Mouse (Mus musculus) embryonic fibroblast, embryonic 13.5 days (primary cell): ENCODE data around the gene Heg1. TPM values are rescaled to one million over a fixed set of nuclear protein-coding genes. Genes with fewer than 3 reads are reported as not detected.

Experiments used
- H3K27ac ChIP-seq: 2 replicates; pipeline ENCODE4 v1.5.1; 2012; ENCODE audit warnings: low read length, control low read depth, inconsistent platforms; ENCODE audit not compliant: insufficient read depth
- H3K4me1 ChIP-seq: 2 replicates; pipeline ENCODE4 v1.6.1; 2011; ENCODE audit warnings: low read length; ENCODE audit not compliant: control insufficient read depth, insufficient read depth
- H3K4me3 ChIP-seq: 2 replicates; pipeline ENCODE4 v1.5.1; 2011; ENCODE audit warnings: mild to moderate bottlenecking, control low read depth, low read length; ENCODE audit not compliant: insufficient read depth
- CTCF ChIP-seq: IDR thresholded peaks from 2 replicates; pipeline ENCODE4 v1.5.1; 2011; ENCODE audit warnings: mild to moderate bottlenecking, control low read depth, low read length, moderate library complexity, borderline replicate concordance; ENCODE audit not compliant: insufficient read depth
- POLR2A ChIP-seq: IDR thresholded peaks from 2 replicates; pipeline ENCODE4 v1.6.1; 2011; ENCODE audit warnings: low read depth, mild to moderate bottlenecking, control low read depth, low read length, moderate library complexity
- polyA plus RNA-seq: library from polyadenylated mRNA; stranded (reverse); fragments of >200 nt; gene quantifications from 2 replicates; pipeline ENCODE4 v1.2.4, GENCODE M21; 2011; ENCODE audit warnings: low read depth; ENCODE audit not compliant: missing spikeins, insufficient read length

Gene Heg1
- polyA plus RNA-seq, 1 experiment = 33.7 TPM

- H3K27ac ChIP-seq = no peak overlapping the region
- TF ChIP-seq CTCF (no peak), POLR2A (no peak)
- H3K4me3 ChIP-seq = peak overlapping the region; percentile 1; the same call in 1 of the 2 replicates
- 0 out of 2 replicates have a peak, but pooled peaks cover 5% of the 10 kb centered on the region for H3K4me1 ChIP-seq
Measured at GRCm38 (mm10) chr16:33686056-33686455, 1.9 kb downstream of the Heg1 start.

- 0 out of 2 replicates have a peak, but pooled peaks cover 5% of the 10 kb centered on the region for H3K4me1 ChIP-seq
- no peak for TF ChIP-seq POLR2A
- no peak for TF ChIP-seq CTCF
- no peak overlapping the region for H3K4me3 ChIP-seq
- H3K27ac ChIP-seq = no peak overlapping the region
Measured at GRCm38 (mm10) chr16:33687724-33688123, 3.6 kb downstream of the Heg1 start.

GRCm38 (mm10) chr16:33690975-33691747 lies 7.0 kb downstream of the Heg1 start:
- Histone ChIP-seq H3K4me3 (no peak overlapping the region), H3K4me1 (no peaks in the 10 kb centered on the region), H3K27ac (no peak overlapping the region)
- TF ChIP-seq CTCF (no peak), POLR2A (no peak)

GRCm38 (mm10) chr16:33693553-33693952 lies 9.4 kb downstream of the Heg1 start:
- no peak overlapping the region for H3K4me3 ChIP-seq
- H3K27ac ChIP-seq = no peak overlapping the region
- TF ChIP-seq POLR2A = no peak
- TF ChIP-seq CTCF = no peak

GRCm38 (mm10) chr16:33696811-33697575 lies 12.8 kb downstream of the Heg1 start:
- TF ChIP-seq CTCF = no peak
- no peak for TF ChIP-seq POLR2A
- Histone ChIP-seq H3K27ac (no peak overlapping the region), H3K4me1 (peaks cover 2% of the 10 kb centered on the region; the same call in 1 of the 2 replicates), H3K4me3 (no peak overlapping the region)

More at GRCm38 (mm10) chr16:33693553-33693952, 9.4 kb downstream of the Heg1 start:
- H3K4me1 ChIP-seq = peaks cover 2% of the 10 kb centered on the region; the same call in 1 of the 2 replicates

- Histone ChIP-seq H3K27ac (no peak overlapping the region), H3K4me3 (no peak overlapping the region), H3K4me1 (peaks cover 2% of the 10 kb centered on the region; the same call in 1 of the 2 replicates)
- TF ChIP-seq CTCF = no peak
Measured at GRCm38 (mm10) chr16:33697576-33698276, 13.6 kb downstream of the Heg1 start.

GRCm38 (mm10) chr16:33698277-33698790 lies 14.2 kb downstream of the Heg1 start:
- H3K27ac ChIP-seq = no peak overlapping the region; the same call in 1 of the 2 replicates
- H3K4me3 ChIP-seq = no peak overlapping the region
- TF ChIP-seq POLR2A = no peak
- peaks cover 2% of the 10 kb centered on the region; the same call in 1 of the 2 replicates for H3K4me1 ChIP-seq

GRCm38 (mm10) chr16:33700584-33700983 lies 16.4 kb downstream of the Heg1 start:
- Histone ChIP-seq H3K4me3 (no peak overlapping the region), H3K27ac (no peak overlapping the region), H3K4me1 (peaks cover 2% of the 10 kb centered on the region; the same call in 1 of the 2 replicates)
- TF ChIP-seq CTCF = no peak
- TF ChIP-seq POLR2A = no peak

- TF ChIP-seq POLR2A (no peak), CTCF (no peak)
- Histone ChIP-seq H3K4me3 (no peak overlapping the region), H3K27ac (no peak overlapping the region), H3K4me1 (peaks cover 2% of the 10 kb centered on the region; the same call in 1 of the 2 replicates)
Measured at GRCm38 (mm10) chr16:33701872-33702271, 17.7 kb downstream of the Heg1 start.

GRCm38 (mm10) chr16:33704289-33704688 lies 20.1 kb downstream of the Heg1 start:
- Histone ChIP-seq H3K27ac (no peak overlapping the region), H3K4me3 (no peak overlapping the region), H3K4me1 (no peaks in the 10 kb centered on the region)
- TF ChIP-seq POLR2A (no peak), CTCF (no peak)
